Mouse (Mus musculus): ENCODE results near the gene 3110070M22Rik. TPM values are rescaled to one million over a fixed set of nuclear protein-coding genes. Genes with fewer than 3 reads are reported as not detected.
"Not testable (repeated sequence)": the region's sequence is repeated elsewhere in the genome, so short reads cannot be mapped to it uniquely, and the experiment has no call there.

Gene 3110070M22Rik
- total RNA-seq (2021): under 1 TPM; 0.32 to 0.49 TPM
- long read RNA-seq, experiment 1: 0 reads
- long read RNA-seq, experiment 2: 0 reads

GRCm38 (mm10) chr13:119487880-119488580, at the start of gene 3110070M22Rik, which contains the start of gene Tmem267:
Gene 3110070M22Rik (minus strand): TSS chr13:119488383.
Gene Tmem267 (plus strand): TSS chr13:119488039.
- peak; percentile 86 for DNase-seq

GRCm38 (mm10) chr13:119494938-119495337, 6.8 kb upstream of the 3110070M22Rik start:
- not testable (repeated sequence) for DNase-seq

GRCm38 (mm10) chr13:119492083-119492482, 3.9 kb upstream of the 3110070M22Rik start:
- DNase-seq: not testable (repeated sequence)

- no peak for DNase-seq
These were observed 829 bp downstream of the 3110070M22Rik start for GRCm38 (mm10) chr13:119487354-119487753.

- DNase-seq: no peak
These were observed 10.4 kb downstream of the 3110070M22Rik start for GRCm38 (mm10) chr13:119477789-119478188.

- DNase-seq: no peak
These were observed 11.6 kb downstream of the 3110070M22Rik start for GRCm38 (mm10) chr13:119476631-119477030.

GRCm38 (mm10) chr13:119462596-119463560, 25.3 kb downstream of the 3110070M22Rik start, which contains the start of gene 4833420G17Rik:
Gene 4833420G17Rik (plus strand): TSS chr13:119462768.
- DNase-seq: peak; percentile 79

- DNase-seq: no peak
These were observed 26.1 kb downstream of the 3110070M22Rik start for GRCm38 (mm10) chr13:119461900-119462595.

- DNase-seq: no peak
These were observed 31.8 kb downstream of the 3110070M22Rik start for GRCm38 (mm10) chr13:119456342-119456741.

- DNase-seq: no peak
These were observed 33.1 kb downstream of the 3110070M22Rik start for GRCm38 (mm10) chr13:119455082-119455481.

- DNase-seq: no peak
These were observed 34.6 kb downstream of the 3110070M22Rik start for GRCm38 (mm10) chr13:119453563-119453962.

GRCm38 (mm10) chr13:119442244-119442643, 45.9 kb downstream of the 3110070M22Rik start:
- DNase-seq: no peak

Other genes starting within 250 kb of the 3110070M22Rik start
- gene Paip1, start 59.8 kb downstream of the 3110070M22Rik start, total RNA-seq (2021): 10 to 100 TPM; 78.6 to 79.2 TPM
- 1 to 10 TPM; 5.4 to 6.6 TPM for gene 4833420G17Rik, start 25.6 kb downstream of the 3110070M22Rik start, total RNA-seq (2021)
- 10 to 100 TPM; 12.3 to 14.2 TPM for gene Tmem267, start 344 bp downstream of the 3110070M22Rik start, total RNA-seq (2021)
- under 1 TPM; 0.24 to 0.38 TPM for gene Ccl28, start 135.4 kb upstream of the 3110070M22Rik start, total RNA-seq (2021)
- 10 to 100 TPM; 30.7 to 30.9 TPM for gene Hmgcs1, start 202.0 kb upstream of the 3110070M22Rik start, total RNA-seq (2021)